Mouse (Mus musculus) frontal cortex, postnatal 25 days (tissue): Measurements from ENCODE around the gene Atad5.
"Not testable (repeated sequence)": the region's sequence is repeated elsewhere in the genome, so short reads cannot be mapped to it uniquely, and the experiment has no call there.

Source experiments
- DNase-seq, 2 experiments: peaks; one replicate each; pipeline ENCODE4 v3.0.0; 2022; ENCODE audit warnings: low spot score in 2 of 2

Atad5 gene

GRCm38 (mm10) chr11:80148974-80149373 lies 59.8 kb downstream of the Atad5 start:
- DNase-seq = not testable (repeated sequence)

GRCm38 (mm10) chr11:80149412-80150023 lies 60.3 kb downstream of the Atad5 start:
- DNase-seq = no peak

- DNase-seq = no peak
Observed at GRCm38 (mm10) chr11:80150566-80150965, 61.4 kb downstream of the Atad5 start.

GRCm38 (mm10) chr11:80151541-80151940 lies 62.3 kb downstream of the Atad5 start:
- DNase-seq = no peak

GRCm38 (mm10) chr11:80152376-80152775 lies 63.2 kb downstream of the Atad5 start:
- no peak for DNase-seq

GRCm38 (mm10) chr11:80153857-80154495 lies 64.8 kb downstream of the Atad5 start, which contains the start of gene Adap2:
Gene Adap2, plus strand, starts transcription at chr11:80154105.
- peak; percentile 43 to 51 for DNase-seq

- no peak for DNase-seq
Observed at GRCm38 (mm10) chr11:80154501-80154900, 65.3 kb downstream of the Atad5 start.

GRCm38 (mm10) chr11:80155541-80155940 lies 66.3 kb downstream of the Atad5 start:
- no peak for DNase-seq

- DNase-seq = no peak
Observed at GRCm38 (mm10) chr11:80155961-80156360, 66.8 kb downstream of the Atad5 start.

GRCm38 (mm10) chr11:80156841-80157240 lies 67.6 kb downstream of the Atad5 start:
- DNase-seq = no peak

GRCm38 (mm10) chr11:80159018-80159417 lies 69.8 kb downstream of the Atad5 start:
- DNase-seq = no peak

- no peak for DNase-seq
Observed at GRCm38 (mm10) chr11:80161041-80161440, 71.8 kb downstream of the Atad5 start.

- no peak for DNase-seq
Observed at GRCm38 (mm10) chr11:80163362-80164116, 74.3 kb downstream of the Atad5 start.

- no peak for DNase-seq
Observed at GRCm38 (mm10) chr11:80164224-80164623, 75.0 kb downstream of the Atad5 start.

- no peak for DNase-seq
Observed at GRCm38 (mm10) chr11:80168121-80168520, 78.9 kb downstream of the Atad5 start.

GRCm38 (mm10) chr11:80168611-80169249 lies 79.5 kb downstream of the Atad5 start:
- no peak for DNase-seq

- no peak for DNase-seq
Observed at GRCm38 (mm10) chr11:80169629-80170028, 80.4 kb downstream of the Atad5 start.

GRCm38 (mm10) chr11:80170351-80170750 lies 81.2 kb downstream of the Atad5 start:
- no peak for DNase-seq

GRCm38 (mm10) chr11:80171884-80172283 lies 82.7 kb downstream of the Atad5 start:
- no peak for DNase-seq

GRCm38 (mm10) chr11:80173963-80174670 lies 84.9 kb downstream of the Atad5 start:
- no peak for DNase-seq
